Mouse (Mus musculus): ENCODE measurements at regions not wholly inside any gene's neighbourhood (a gene's known extent, or its start where the extent isn't known, plus 50 kb on each side); places are given as distances from the start of the nearest gene placed in this dataset.

DNA sequence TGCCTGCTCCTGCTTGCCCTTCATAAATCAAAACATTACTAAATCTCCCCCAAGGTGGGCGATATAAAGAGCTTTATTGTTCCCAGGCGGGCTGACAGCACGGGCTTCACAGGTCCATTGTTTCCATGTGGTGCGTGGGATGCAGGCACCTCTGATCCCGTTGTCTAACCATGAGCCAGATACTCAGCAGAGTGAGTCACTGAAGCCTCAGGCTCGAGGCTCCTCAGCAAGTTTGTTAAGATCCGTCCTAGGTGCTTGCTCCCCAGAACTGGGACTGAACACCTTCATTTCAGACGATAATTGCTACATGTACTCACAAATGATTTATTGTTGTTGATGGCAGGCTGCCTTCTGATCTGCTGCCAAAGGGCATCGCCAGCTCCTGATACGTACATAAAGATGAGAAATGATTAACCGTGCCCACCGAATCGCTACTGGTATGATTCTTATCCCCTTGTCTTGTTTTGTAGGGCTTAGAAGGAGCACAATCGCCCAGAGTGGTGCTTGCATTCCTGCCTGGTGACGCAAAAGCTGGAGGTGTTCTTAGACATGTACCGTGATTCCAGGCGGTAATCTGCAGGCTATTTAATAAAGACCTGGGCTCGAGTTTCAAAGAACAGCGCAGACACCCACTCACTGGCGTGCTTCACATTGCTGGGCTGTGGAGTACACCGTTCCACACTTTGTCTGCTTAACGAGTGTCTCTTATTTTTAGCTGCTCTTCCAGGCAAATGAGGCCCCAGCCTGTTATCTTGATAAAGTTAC lies 235.0 kb upstream of the Irx1 start:
- no peaks in the 10 kb centered on the region for H3K36me3 ChIP-seq
- WGBS, result 75% methylated on average over 22 of the region's 22 CpGs
- no peak overlapping the region for H3K4me3 ChIP-seq
- no peak for DNase-seq (ENCODE audit: low spot score)
- H3K27ac ChIP-seq, result no peak overlapping the region
- H3K9me3 ChIP-seq, result no peaks in the 10 kb centered on the region
- peaks cover 7% of the 10 kb centered on the region; the same call in 1 of the 2 replicates for H3K4me1 ChIP-seq (replicated peaks)
- H3K27me3 ChIP-seq (ENCODE audit: insufficient read depth, poor library complexity, severe bottlenecking), result 0 out of 2 replicates have a peak, but pooled peaks cover 4% of the 10 kb centered on the region

DNA sequence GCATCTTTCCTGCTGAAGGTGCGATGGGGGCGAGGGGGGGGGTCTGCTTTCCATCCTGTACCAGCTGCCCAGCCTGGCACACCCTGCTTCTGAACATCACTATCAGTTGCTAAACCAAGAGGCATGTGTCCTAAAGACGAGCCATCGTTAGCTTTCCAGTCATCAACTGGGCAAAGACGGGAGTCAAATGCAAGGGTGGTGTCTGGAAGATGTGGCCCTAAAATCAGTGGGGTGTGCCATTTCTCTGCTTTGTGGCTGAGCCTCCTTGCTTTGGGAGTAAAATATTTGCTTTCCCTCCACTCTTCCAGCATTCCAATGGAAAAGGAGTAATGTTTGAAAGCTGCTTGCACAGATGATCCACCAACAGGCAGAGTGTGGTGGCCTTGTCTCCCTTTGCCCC lies 246.0 kb upstream of the Irx1 start:
- H3K9me3 ChIP-seq, result no peaks in the 10 kb centered on the region
- DNase-seq (ENCODE audit: low spot score), result no peak
- peaks cover 10% of the 10 kb centered on the region; the same call in 1 of the 2 replicates for H3K27me3 ChIP-seq (ENCODE audit: insufficient read depth, poor library complexity, severe bottlenecking)
- H3K4me1 ChIP-seq (replicated peaks), result peaks cover 27% of the 10 kb centered on the region
- 83% methylated on average over 5 of the region's 5 CpGs for WGBS
- H3K36me3 ChIP-seq, result no peaks in the 10 kb centered on the region
- H3K27ac ChIP-seq, result no peak overlapping the region
- no peak overlapping the region for H3K4me3 ChIP-seq

DNA sequence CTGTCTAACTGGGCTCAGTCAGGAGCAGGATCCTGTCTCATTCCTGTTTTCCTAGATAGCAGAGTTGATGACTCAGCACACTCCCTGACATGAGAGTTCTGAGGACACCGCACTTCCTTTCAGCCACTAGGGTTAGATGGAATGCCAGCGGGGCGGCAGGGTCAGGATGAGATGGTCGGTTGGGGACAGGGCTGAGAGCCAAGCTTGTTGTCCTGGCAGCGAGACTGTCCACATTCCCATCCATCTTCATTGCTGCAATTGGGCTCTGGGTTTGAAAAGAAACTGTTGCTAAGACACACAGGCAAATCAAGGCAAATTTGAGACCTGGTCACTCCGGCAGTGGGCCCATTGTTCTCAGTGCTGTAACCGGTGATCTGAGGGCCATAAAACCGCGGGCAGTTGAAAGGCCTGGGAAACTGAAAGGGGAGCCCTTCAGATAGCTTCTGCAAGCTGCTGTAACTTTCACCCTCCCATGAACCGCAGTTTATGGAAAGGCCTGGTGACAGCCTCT lies 246.5 kb upstream of the Irx1 start:
- peak; percentile 70 for DNase-seq (ENCODE audit: low spot score)
- Histone ChIP-seq H3K4me3 (no peak overlapping the region), H3K9me3 (no peaks in the 10 kb centered on the region), H3K27ac (peak overlapping the region; percentile 56; the same call in 1 of the 2 replicates), H3K36me3 (no peaks in the 10 kb centered on the region), H3K27me3 (ENCODE audit: insufficient read depth, poor library complexity, severe bottlenecking) (peaks cover 10% of the 10 kb centered on the region; the same call in 1 of the 2 replicates), H3K4me1 (replicated peaks) (peaks cover 27% of the 10 kb centered on the region)
- 15% methylated on average over 10 of the region's 10 CpGs for WGBS

DNA sequence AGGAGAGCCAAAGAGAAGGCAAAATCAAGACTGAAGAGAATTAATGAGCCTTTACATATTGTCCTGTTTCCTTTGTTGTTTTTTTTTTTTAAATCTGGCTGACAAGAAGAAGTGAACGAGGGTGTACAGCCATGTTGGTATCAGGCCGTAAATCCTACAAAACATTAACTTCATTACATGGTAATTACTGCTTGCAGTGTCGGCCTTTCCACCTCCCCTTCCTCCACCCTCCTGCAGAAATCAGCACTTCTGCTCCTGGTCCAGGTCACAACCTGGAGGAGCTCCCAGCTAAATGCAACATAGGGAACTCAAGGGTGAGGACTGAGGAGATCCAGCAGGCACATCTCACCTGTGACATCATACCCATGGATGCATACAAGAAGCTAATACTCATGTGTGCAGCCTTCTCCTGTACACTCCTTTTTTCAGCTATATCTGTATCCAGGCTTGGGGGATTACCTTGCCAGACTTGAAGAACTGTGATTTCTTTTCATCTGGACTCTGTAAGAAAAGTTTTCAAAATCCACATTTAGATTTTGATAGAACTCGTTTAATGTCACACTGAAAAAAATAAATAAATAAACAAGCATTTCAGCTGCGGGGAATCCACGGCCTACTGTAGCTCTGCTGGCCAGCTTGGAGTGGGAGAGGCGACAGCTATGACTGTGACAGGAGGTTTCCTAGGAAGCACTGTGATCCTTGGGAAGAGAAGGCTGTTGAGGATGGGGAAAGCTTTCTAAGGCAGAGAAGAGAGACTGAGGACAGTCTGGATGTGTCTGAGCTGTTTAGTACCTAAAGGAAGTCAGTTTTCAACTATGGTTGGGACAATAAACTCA lies 247.2 kb upstream of the Irx1 start:
- no peaks in the 10 kb centered on the region for H3K9me3 ChIP-seq
- H3K4me3 ChIP-seq, result no peak overlapping the region
- peak; percentile 6 for DNase-seq (ENCODE audit: low spot score)
- peaks cover 10% of the 10 kb centered on the region; the same call in 1 of the 2 replicates for H3K27me3 ChIP-seq (ENCODE audit: insufficient read depth, poor library complexity, severe bottlenecking)
- H3K36me3 ChIP-seq, result no peaks in the 10 kb centered on the region
- 61% methylated on average over 7 of the region's 7 CpGs for WGBS
- H3K4me1 ChIP-seq (replicated peaks), result peaks cover 27% of the 10 kb centered on the region
- H3K27ac ChIP-seq, result peak overlapping the region; percentile 56; the same call in 1 of the 2 replicates

DNA sequence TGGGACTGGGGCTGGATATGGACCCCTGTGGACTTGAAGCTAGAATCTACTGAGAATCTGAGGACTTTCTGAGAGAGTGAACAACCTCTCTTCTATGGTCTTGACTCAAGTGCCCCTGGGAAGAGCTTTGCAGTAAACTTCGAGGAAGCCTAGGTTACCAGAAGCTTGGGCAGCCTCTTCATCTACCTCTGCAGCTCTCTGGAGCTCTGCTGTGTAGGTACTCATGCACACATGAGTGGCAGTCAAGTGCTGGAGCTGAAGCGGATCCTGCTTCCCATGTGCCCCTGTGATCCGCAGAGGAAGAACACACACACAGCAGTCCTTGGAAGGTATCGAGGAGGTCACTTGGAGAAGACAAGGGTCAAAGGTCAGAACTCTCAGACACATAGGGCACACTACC lies 248.2 kb upstream of the Irx1 start:
- peaks cover 10% of the 10 kb centered on the region; the same call in 1 of the 2 replicates for H3K27me3 ChIP-seq (ENCODE audit: insufficient read depth, poor library complexity, severe bottlenecking)
- no peak overlapping the region for H3K4me3 ChIP-seq
- DNase-seq (ENCODE audit: low spot score), result no peak
- H3K9me3 ChIP-seq, result no peaks in the 10 kb centered on the region
- H3K4me1 ChIP-seq (replicated peaks), result peaks cover 27% of the 10 kb centered on the region
- H3K36me3 ChIP-seq, result no peaks in the 10 kb centered on the region
- no peak overlapping the region for H3K27ac ChIP-seq
- 67% methylated on average over 4 of the region's 4 CpGs for WGBS

DNA sequence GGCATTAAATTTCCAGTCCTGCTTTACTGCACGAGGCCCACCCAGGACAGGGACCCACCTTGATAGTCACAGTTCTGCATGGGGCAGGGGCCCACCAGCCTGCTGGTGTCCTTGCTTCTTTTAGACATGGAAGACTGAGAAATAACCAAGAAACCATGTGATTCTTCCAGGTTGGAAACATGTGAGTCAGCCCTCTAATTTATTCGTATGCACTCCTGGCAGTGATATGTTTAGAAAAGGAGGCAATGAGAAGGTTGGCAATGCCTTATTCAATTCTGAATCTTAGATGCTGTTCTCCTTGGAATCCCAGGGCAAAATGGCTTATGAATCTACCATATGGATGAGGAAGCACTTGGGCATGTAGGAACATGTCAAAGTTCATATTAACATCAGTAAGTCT lies 249.2 kb upstream of the Irx1 start:
- Histone ChIP-seq H3K9me3 (no peaks in the 10 kb centered on the region), H3K4me1 (replicated peaks) (peaks cover 27% of the 10 kb centered on the region), H3K27me3 (ENCODE audit: insufficient read depth, poor library complexity, severe bottlenecking) (peaks cover 10% of the 10 kb centered on the region; the same call in 1 of the 2 replicates), H3K4me3 (no peak overlapping the region), H3K36me3 (no peaks in the 10 kb centered on the region), H3K27ac (no peak overlapping the region)
- WGBS, result 84% methylated on average over 2 of the region's 2 CpGs
- no peak for DNase-seq (ENCODE audit: low spot score)

DNA sequence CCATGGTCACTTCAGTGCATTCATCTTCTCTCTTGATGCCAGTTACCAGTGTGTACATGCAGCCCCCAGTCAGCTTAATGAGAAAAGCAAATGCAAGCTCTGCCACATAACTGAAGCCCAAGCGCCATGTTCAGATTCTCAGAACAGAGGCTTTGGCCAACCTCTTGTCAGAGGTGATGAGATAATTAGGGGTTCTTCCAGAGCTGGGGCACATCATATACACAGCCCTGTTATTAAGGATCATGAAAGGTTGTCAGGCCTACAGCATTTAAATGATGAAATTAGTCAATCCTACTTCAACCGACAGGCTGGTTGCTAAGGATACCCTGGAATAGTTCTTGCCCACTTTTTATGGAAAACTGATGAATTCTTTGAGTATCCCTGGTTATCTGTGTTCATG lies 255.8 kb upstream of the Irx1 start:
- Histone ChIP-seq H3K4me1 (replicated peaks) (no peaks in the 10 kb centered on the region), H3K36me3 (no peaks in the 10 kb centered on the region), H3K9me3 (no peaks in the 10 kb centered on the region), H3K27ac (no peak overlapping the region), H3K4me3 (no peak overlapping the region), H3K27me3 (ENCODE audit: insufficient read depth, poor library complexity, severe bottlenecking) (no peaks in the 10 kb centered on the region)
- DNase-seq (ENCODE audit: low spot score), result no peak
- 86% methylated on average over 2 of the region's 2 CpGs for WGBS

DNA sequence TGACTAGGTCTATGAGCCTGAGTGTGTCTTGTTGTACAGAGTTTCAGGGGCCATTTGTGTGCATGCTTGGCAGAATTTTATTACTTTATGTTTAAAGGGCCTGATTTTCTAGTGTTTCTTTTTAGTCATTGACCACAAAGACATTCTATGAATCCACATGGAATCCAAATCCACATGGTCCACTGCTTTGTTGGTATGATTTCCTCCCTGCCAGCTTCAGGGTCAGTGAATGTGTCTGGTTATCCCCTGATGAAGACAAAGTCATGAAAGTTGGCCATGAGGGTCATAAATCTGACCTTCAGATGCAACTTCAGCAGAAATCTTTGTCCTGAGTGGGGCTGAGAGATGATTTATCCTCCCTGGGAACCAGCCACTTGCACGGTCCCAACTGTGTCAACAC lies 263.6 kb upstream of the Irx1 start:
- WGBS, result 92% methylated on average over 1 of the region's 1 CpGs
- no peak overlapping the region for H3K4me3 ChIP-seq
- no peak for DNase-seq (ENCODE audit: low spot score)

DNA sequence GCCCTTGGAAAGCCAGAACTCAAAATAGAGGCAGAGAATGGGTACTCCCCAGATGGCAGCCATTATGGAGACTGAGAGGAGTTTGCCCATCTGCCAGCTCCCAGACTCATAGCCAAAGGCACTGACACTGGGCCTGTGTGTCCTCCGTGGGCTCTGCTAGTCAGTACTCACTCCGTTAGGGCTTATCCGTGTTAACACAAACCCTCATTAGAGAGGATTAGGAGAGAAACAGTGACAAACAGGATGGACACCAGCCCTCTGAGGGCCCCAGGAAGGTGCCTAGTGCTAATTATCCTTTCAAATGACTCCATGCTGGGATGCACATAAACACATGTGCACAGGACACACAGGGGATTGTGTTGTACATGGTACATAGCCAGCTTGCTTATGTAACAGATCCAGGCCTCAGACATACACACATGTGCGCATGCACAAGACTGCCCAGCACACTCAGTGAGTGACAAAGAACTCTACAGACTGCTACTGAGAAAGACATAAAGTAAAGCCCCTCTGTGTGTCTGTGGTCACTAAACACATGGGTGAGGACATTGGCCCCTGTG lies 267.6 kb upstream of the Irx1 start:
- no peak overlapping the region for H3K4me3 ChIP-seq
- H3K9me3 ChIP-seq, result no peaks in the 10 kb centered on the region
- H3K27me3 ChIP-seq (ENCODE audit: insufficient read depth, poor library complexity, severe bottlenecking), result no peaks in the 10 kb centered on the region
- H3K4me1 ChIP-seq (replicated peaks), result no peaks in the 10 kb centered on the region
- H3K36me3 ChIP-seq, result no peaks in the 10 kb centered on the region
- WGBS, result 84% methylated on average over 4 of the region's 4 CpGs
- no peak for DNase-seq (ENCODE audit: low spot score)
- H3K27ac ChIP-seq, result no peak overlapping the region

More for the DNA sequence above, 263.6 kb upstream of the Irx1 start:
- Histone ChIP-seq H3K4me1 (replicated peaks) (peaks cover 3% of the 10 kb centered on the region; the same call in 1 of the 2 replicates), H3K27ac (no peak overlapping the region), H3K27me3 (ENCODE audit: insufficient read depth, poor library complexity, severe bottlenecking) (no peaks in the 10 kb centered on the region), H3K9me3 (no peaks in the 10 kb centered on the region), H3K36me3 (no peaks in the 10 kb centered on the region)

DNA sequence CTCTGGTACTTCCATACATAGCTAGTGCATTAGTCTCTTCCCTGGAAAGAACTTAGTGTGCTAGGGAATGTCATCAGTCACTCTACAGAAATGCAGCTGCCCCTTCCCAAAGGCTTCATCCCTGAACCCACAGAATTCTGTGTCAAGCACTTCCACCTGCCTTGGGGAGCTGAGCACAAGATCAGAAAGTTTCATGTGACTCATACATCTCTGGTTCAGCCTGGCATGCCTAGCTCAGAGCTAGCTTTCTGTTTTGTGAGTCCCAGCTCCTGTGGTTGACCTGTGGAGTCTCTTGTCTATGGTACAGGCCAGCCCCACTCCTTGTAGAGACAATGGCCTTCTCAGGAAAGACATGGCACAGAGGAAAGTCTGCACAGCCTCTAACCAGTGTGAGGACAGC lies 268.6 kb upstream of the Irx1 start:
- no peaks in the 10 kb centered on the region for H3K4me1 ChIP-seq (replicated peaks)
- H3K9me3 ChIP-seq, result no peaks in the 10 kb centered on the region
- no peaks in the 10 kb centered on the region for H3K27me3 ChIP-seq (ENCODE audit: insufficient read depth, poor library complexity, severe bottlenecking)
- no peak overlapping the region for H3K27ac ChIP-seq
- H3K36me3 ChIP-seq, result no peaks in the 10 kb centered on the region
- no peak overlapping the region for H3K4me3 ChIP-seq
- no peak for DNase-seq (ENCODE audit: low spot score)

DNA sequence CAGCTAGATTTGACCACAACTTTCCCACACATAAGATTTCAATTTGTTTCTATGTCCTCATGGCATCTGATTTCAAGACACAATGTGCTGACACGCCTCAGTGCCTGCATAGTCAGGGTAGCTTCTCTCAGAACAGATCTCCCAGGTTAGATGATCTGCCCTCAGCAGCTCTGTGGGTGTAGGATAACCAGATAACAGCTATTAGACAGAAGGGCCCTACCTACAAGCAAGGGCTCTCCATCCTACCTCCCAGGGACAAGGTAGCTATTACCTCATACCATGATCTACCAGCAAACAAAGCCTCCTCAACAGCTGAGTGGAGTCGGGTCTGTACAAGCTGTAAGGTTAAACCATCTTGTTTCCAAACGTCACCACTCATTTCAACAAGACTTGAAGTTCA lies 278.4 kb upstream of the Irx1 start:
- H3K36me3 ChIP-seq, result no peaks in the 10 kb centered on the region
- WGBS, result 69% methylated on average over 3 of the region's 3 CpGs

DNA sequence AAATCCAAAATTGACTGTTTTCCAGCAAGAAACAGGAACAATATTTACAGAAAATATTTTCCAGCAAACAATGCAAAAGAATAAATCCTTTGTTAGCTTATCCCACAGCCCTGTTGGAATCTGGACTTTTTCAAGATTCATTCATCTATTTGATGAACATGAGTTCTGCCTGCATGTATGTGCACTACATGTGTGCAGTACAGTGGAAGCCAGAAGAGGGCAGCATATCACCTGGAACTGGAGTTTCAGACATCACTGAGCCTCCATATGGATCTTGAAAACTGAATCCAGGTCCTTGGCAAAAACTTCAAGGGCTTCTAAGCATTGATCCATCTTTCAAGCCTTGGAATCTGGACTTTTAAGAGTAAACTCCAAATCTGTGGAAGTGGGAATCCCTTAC lies 286.9 kb upstream of the Irx1 start:
- H3K4me3 ChIP-seq, result no peak overlapping the region

More for the DNA sequence above, 278.4 kb upstream of the Irx1 start:
- Histone ChIP-seq H3K27ac (no peak overlapping the region), H3K4me3 (no peak overlapping the region), H3K4me1 (replicated peaks) (peaks cover 3% of the 10 kb centered on the region; the same call in 1 of the 2 replicates), H3K9me3 (no peaks in the 10 kb centered on the region), H3K27me3 (ENCODE audit: insufficient read depth, poor library complexity, severe bottlenecking) (no peaks in the 10 kb centered on the region)
- DNase-seq (ENCODE audit: low spot score), result no peak

More for the DNA sequence above, 286.9 kb upstream of the Irx1 start:
- Histone ChIP-seq H3K9me3 (0 out of 2 replicates have a peak, but pooled peaks cover 2% of the 10 kb centered on the region), H3K36me3 (no peaks in the 10 kb centered on the region), H3K4me1 (replicated peaks) (0 out of 2 replicates have a peak, but pooled peaks cover 2% of the 10 kb centered on the region), H3K27ac (no peak overlapping the region), H3K27me3 (ENCODE audit: insufficient read depth, poor library complexity, severe bottlenecking) (no peaks in the 10 kb centered on the region)
- no peak for DNase-seq (ENCODE audit: low spot score)
